Mouse (Mus musculus) limb, embryonic 14.5 days (tissue): ENCODE results near the gene Rbm43. TPM values are rescaled to one million over a fixed set of nuclear protein-coding genes. Genes with fewer than 3 reads are reported as not detected.

ENCODE experiments used
- ATAC-seq: fragments of 200-750 bp; cut with Nextera tagmentation; 2 replicates; pipeline ENCODE4 v1.8.0; 2017; ENCODE audit warnings: low read depth, moderate number of reproducible peaks, moderate TSS enrichment; ENCODE audit not compliant: low FRiP score
- DNase-seq: peaks from one replicate; pipeline ENCODE4 v3.0.0-alpha.2; 2015; ENCODE audit warnings: low spot score
- H3K27ac ChIP-seq: fragments of 300-500 bp; sonication (generic); replicated peaks from 2 replicates; pipeline ENCODE4 v1.5.1; 2014; ENCODE audit warnings: low read depth, mild to moderate bottlenecking, low read length, moderate library complexity, mixed read lengths
- H3K27me3 ChIP-seq: fragments of 300-500 bp; sonication (generic); 2 replicates; pipeline ENCODE4 v1.6.1; 2014; ENCODE audit warnings: low read length, mixed read lengths; ENCODE audit not compliant: control insufficient read depth, insufficient read depth
- H3K36me3 ChIP-seq: fragments of 300-500 bp; sonication (generic); 2 replicates; pipeline ENCODE4 v1.6.1; 2014; ENCODE audit warnings: mild to moderate bottlenecking, low read length, moderate library complexity, mixed read lengths; ENCODE audit not compliant: control insufficient read depth, insufficient read depth
- H3K4me1 ChIP-seq: fragments of 300-500 bp; sonication (generic); 2 replicates; pipeline ENCODE4 v1.6.1; 2014; ENCODE audit warnings: antibody characterized with exemption, low read length, mixed read lengths; ENCODE audit not compliant: control insufficient read depth, insufficient read depth
- H3K4me2 ChIP-seq: fragments of 300-500 bp; sonication (generic); replicated peaks from 2 replicates; pipeline ENCODE4 v1.6.1; 2014; ENCODE audit warnings: low read depth, mild to moderate bottlenecking, low read length, moderate library complexity; ENCODE audit not compliant: severe bottlenecking
- H3K4me3 ChIP-seq: fragments of 300-500 bp; sonication (generic); replicated peaks from 2 replicates; pipeline ENCODE4 v1.5.1; 2014; ENCODE audit warnings: low read length
- H3K9ac ChIP-seq: fragments of 300-500 bp; sonication (generic); 2 replicates; pipeline ENCODE4 v1.6.1; 2014; ENCODE audit warnings: mild to moderate bottlenecking, low read depth, low read length, moderate library complexity; ENCODE audit not compliant: severe bottlenecking
- H3K9me3 ChIP-seq: fragments of 300-500 bp; sonication (generic); 2 replicates; pipeline ENCODE4 v1.6.1; 2016; ENCODE audit warnings: low read length; ENCODE audit not compliant: control insufficient read depth
- POLR2A ChIP-seq: fragments of 200-500 bp; IDR thresholded peaks from 2 replicates; pipeline ENCODE4 v1.8.0; 2012; ENCODE audit warnings: inconsistent platforms, mild to moderate bottlenecking, moderate library complexity, borderline replicate concordance; ENCODE audit not compliant: insufficient read depth, insufficient read length; ENCODE audit errors: extremely low read depth
- WGBS: fragments of 180-500 bp; shearing (Covaris S2); extraction: QIAGEN DNeasy Blood & Tissue Kit; methylation state at CpG from one replicate; pipeline ENCODE4 v1.1.7; 2014; 5-methylcytosine and 5-hydroxymethylcytosine counted together
- polyA plus RNA-seq, 2 experiments: library from polyadenylated mRNA; depleted of rRNA in 1 of 2; stranded (reverse) in 1 of 2; unstranded in 1 of 2; fragments of >200 nt; fragmentation: Nextera tagmentation in 1 of 2; extraction: Ambion mirVana in 1 of 2; gene quantifications; 2 replicates each; pipeline versions ENCODE4 v1.2.1 to v1.2.3; 2012 to 2014

The Rbm43 gene
- polyA plus RNA-seq, 2 experiments, result 10.8 to 18.5 TPM

DNA sequence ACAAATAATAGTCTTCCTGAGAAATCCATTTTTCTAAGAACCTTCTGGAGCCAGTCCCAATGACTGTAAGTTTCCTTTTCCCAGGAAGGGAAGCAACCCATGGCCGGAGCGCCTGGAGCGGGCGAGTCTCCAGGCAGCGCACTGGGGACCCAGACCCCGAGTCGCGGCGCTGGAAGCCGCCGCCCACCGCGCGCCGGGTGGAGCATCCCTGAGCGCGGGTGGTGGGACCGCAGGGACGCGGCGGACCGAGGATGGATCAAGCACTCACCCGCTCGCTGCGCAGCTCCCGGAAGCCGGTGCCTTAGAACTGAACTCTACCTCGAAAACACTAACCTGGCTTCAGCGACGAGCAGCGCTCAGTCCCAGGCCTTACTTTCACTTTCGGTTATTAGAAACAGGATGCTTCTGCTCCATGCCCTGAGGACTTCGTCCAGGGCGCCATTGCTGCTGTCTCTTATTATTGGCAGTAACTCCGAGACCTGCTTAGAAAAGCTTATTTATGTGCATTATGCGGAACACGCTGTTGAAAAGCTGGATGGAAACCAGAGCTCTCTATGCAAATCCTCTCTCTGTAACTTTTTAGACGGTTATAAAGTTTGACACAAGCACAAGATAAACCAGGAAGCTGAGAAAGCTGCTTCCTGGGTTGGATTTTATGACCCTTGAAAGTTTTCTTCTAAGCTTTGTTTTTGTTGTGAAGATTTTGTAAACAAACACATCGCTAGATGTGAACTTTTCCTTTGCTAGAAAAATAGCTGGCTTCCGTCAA, 37.9 kb upstream of the Rbm43 start:
- 2% methylated on average over 40 of the region's 40 CpGs for WGBS
- Histone ChIP-seq H3K36me3 (no peaks in the 10 kb centered on the region), H3K4me3 (peak overlapping the region; percentile 66), H3K4me1 (0 out of 2 replicates have a peak, but pooled peaks cover 3% of the 10 kb centered on the region), H3K4me2 (peak overlapping the region; percentile 68), H3K27me3 (no peaks in the 10 kb centered on the region), H3K9me3 (no peaks in the 10 kb centered on the region), H3K9ac (peak overlapping the region; percentile 77), H3K27ac (peak overlapping the region; percentile 81)
- TF ChIP-seq POLR2A, result 0 out of 2 replicates have a peak, but pooled peaks have one; percentile 11
- ATAC-seq, result peak; percentile 83
- peak; percentile 77 for DNase-seq

DNA sequence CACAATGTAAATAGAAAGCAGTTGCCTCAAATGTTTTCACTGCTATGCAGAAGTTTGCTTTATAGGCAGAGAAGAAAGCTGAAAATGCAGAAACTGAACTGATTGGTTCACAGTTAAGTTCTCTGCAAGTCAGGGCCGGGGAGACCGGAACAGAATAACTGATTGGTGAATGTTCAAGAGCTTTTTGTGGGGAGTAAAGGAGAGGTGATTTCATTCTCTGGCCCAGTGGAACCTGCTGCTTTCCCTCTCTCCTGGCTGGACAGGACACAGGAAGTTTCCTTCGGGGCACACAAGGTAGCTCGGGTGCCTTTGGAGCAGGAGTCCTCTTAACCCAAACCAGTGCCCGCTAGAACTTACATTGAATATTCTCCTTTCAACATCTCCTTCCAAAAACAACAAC, 37.2 kb upstream of the Rbm43 start:
- ATAC-seq, result peak; percentile 11; the same call in 1 of the 2 replicates
- Histone ChIP-seq H3K9me3 (no peaks in the 10 kb centered on the region), H3K4me2 (peak overlapping the region; percentile 68), H3K27me3 (no peaks in the 10 kb centered on the region), H3K4me1 (0 out of 2 replicates have a peak, but pooled peaks cover 3% of the 10 kb centered on the region), H3K27ac (peak overlapping the region; percentile 81; the same call in 1 of the 2 replicates), H3K36me3 (no peaks in the 10 kb centered on the region), H3K9ac (peak overlapping the region; percentile 77; the same call in 1 of the 2 replicates), H3K4me3 (peak overlapping the region; percentile 66)
- TF ChIP-seq POLR2A, result no peak
- 29% methylated on average over 5 of the region's 5 CpGs for WGBS
- peak; percentile 28 for DNase-seq

DNA sequence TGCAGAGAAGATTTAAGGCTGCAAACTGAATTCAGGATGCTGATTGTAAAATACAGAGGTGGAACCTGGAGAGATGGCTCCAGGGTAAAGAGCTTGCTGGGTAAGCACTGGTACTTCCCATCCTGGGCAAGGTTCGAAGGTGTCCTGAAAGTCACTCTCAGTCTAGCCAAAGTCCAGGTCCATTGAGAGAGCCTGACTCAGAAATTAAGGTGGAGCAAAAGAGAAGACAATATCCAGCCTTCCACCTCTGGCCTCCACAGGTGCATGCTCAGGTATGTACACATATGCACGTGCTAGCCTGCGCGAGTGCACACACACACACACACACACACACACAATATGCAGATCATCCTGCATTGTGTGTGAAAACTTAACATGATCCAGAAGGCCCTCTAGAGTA, 35.9 kb upstream of the Rbm43 start:
- H3K4me1 ChIP-seq, result 0 out of 2 replicates have a peak, but pooled peaks cover 3% of the 10 kb centered on the region
- H3K36me3 ChIP-seq, result no peaks in the 10 kb centered on the region
- no peak for TF ChIP-seq POLR2A
- no peaks in the 10 kb centered on the region for H3K9me3 ChIP-seq
- WGBS, result 97% methylated on average over 4 of the region's 4 CpGs
- DNase-seq (no peak), ATAC-seq (no peak)
- no peak overlapping the region for H3K27ac ChIP-seq
- no peak overlapping the region for H3K4me3 ChIP-seq
- H3K27me3 ChIP-seq, result no peaks in the 10 kb centered on the region
- H3K9ac ChIP-seq, result no peak overlapping the region
- no peak overlapping the region for H3K4me2 ChIP-seq

DNA sequence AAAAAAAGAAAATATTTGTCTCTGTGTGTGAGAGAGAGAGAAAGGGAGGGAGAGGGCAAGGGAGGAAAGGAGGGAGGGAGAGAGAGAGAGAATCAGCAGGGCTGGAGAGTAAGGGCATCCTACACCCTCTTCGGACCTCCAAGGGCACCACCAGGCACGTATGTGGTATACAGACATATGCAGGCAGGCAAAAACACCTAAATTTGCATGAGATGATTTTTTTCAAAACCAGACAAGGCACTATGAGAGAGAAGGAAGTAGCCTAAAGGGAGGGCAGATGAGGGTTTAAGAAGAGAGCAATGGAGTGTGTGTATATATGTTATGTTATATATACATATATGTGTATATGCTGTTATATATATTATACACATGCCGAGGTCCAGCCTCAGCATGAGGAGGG, 32.3 kb upstream of the Rbm43 start:
- Histone ChIP-seq H3K27me3 (no peaks in the 10 kb centered on the region), H3K4me1 (no peaks in the 10 kb centered on the region), H3K9ac (no peak overlapping the region), H3K36me3 (no peaks in the 10 kb centered on the region), H3K4me2 (no peak overlapping the region), H3K9me3 (no peaks in the 10 kb centered on the region), H3K4me3 (no peak overlapping the region), H3K27ac (no peak overlapping the region)
- ATAC-seq, result no peak
- no peak for DNase-seq
- TF ChIP-seq POLR2A, result no peak
- WGBS, result 86% methylated on average over 3 of the region's 3 CpGs

DNA sequence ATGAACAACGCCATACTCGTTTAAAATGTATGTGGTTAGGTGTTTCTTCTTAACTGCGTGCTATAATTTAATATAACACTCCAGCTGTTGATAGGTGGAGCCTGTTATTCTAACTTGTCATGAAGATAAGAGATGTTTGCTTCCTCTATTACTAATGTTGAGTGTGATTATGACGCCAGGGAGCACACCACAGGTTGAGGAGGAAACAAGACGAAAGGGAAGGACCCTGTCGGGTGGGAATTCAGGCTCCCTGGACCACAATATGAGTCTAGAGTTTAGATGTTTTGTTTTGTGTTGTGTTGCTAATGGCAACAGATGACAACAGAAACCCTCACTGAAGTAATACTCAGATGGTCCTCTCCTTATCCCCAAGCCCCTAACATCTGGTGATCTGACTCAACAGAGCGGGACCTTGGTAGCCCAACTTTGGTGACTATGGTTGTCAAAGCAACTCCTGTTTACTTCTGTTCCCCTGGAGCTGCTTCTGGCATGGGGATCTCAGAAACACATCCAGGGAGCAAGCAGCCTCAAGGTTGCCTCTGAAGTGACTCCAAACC, 18.8 kb upstream of the Rbm43 start:
- Histone ChIP-seq H3K4me3 (no peak overlapping the region), H3K4me2 (no peak overlapping the region), H3K27me3 (no peaks in the 10 kb centered on the region), H3K9ac (no peak overlapping the region), H3K36me3 (no peaks in the 10 kb centered on the region), H3K4me1 (no peaks in the 10 kb centered on the region), H3K27ac (no peak overlapping the region), H3K9me3 (no peaks in the 10 kb centered on the region)
- ATAC-seq, result no peak; the same call in 1 of the 2 replicates
- no peak for TF ChIP-seq POLR2A
- DNase-seq, result no peak
- WGBS, result 73% methylated on average over 7 of the region's 7 CpGs
